Mouse (Mus musculus): Measurements from ENCODE around the gene Mapk8ip1. TPM values are rescaled to one million over a fixed set of nuclear protein-coding genes. Genes with fewer than 3 reads are reported as not detected.

The Mapk8ip1 gene
- polyA plus RNA-seq, 1 experiment from 2014 or later = 4.7 TPM

Small RNA genes lying within 50 kb of the gene (microRNA-seq; reads per million reads assigned to microRNA genes)
- gene Mir7000 = not detected

Other genes starting within 250 kb of the Mapk8ip1 start
- gene Pex16, start 26.6 kb downstream of the Mapk8ip1 start, polyA plus RNA-seq (2016; fragmentation: Nextera tagmentation; extraction: Ambion mirVana) = 20.1 and 21.2 TPM in 2 replicates
- 1.8 and 2.0 TPM in 2 replicates for gene Large2, start 26.4 kb downstream of the Mapk8ip1 start, polyA plus RNA-seq (2016; fragmentation: Nextera tagmentation; extraction: Ambion mirVana)
- 1.1 and 1.4 TPM in 2 replicates for gene 1700029I15Rik, start 18.7 kb downstream of the Mapk8ip1 start, polyA plus RNA-seq (2016; fragmentation: Nextera tagmentation; extraction: Ambion mirVana)
- gene Cry2, start 32.8 kb upstream of the Mapk8ip1 start, polyA plus RNA-seq (2016; fragmentation: Nextera tagmentation; extraction: Ambion mirVana) = 14.1 and 14.5 TPM in 2 replicates
- gene Slc35c1, start 59.3 kb upstream of the Mapk8ip1 start, polyA plus RNA-seq (2016; fragmentation: Nextera tagmentation; extraction: Ambion mirVana) = 15.3 and 15.5 TPM in 2 replicates
- 0.56 and 0.59 TPM in 2 replicates for gene Chst1, start 198.4 kb upstream of the Mapk8ip1 start, polyA plus RNA-seq (2016; fragmentation: Nextera tagmentation; extraction: Ambion mirVana)

Measured in liver, embryonic 12.5 days (tissue).